Mouse (Mus musculus) lung, postnatal 0 days (tissue): Measurements from ENCODE around the gene Htr3a.

Source experiments
- CTCF ChIP-seq: IDR thresholded peaks from 2 replicates; pipeline ENCODE4 v1.5.1; 2016; ENCODE audit warnings: antibody characterized with exemption, mild to moderate bottlenecking
- EP300 ChIP-seq: IDR thresholded peaks from 2 replicates; pipeline ENCODE4 v1.6.1; 2016; ENCODE audit warnings: antibody characterized with exemption, mild to moderate bottlenecking, control low read depth

GRCm38 (mm10) chr9:48904421-48904820 is 6.5 kb downstream of the Htr3a start:
- no peak for TF ChIP-seq EP300
- no peak for TF ChIP-seq CTCF
